Mouse (Mus musculus) G1E-ER4 (cell line): Measurements from ENCODE around the gene Uqcrc2. TPM values are rescaled to one million over a fixed set of nuclear protein-coding genes. Genes with fewer than 3 reads are reported as not detected.

ENCODE experiments used
- GATA1 ChIP-seq: IDR thresholded peaks from one replicate; pipeline ENCODE4 v1.8.0; 2012; ENCODE audit warnings: low read length, inconsistent platforms
- polyA plus RNA-seq: library from polyadenylated mRNA; stranded (reverse); fragments of >175 nt; gene quantifications from 2 replicates; pipeline ENCODE4 v1.2.3, GENCODE M21; 2012

The Uqcrc2 gene
- polyA plus RNA-seq, 1 experiment: 10.0 TPM

DNA sequence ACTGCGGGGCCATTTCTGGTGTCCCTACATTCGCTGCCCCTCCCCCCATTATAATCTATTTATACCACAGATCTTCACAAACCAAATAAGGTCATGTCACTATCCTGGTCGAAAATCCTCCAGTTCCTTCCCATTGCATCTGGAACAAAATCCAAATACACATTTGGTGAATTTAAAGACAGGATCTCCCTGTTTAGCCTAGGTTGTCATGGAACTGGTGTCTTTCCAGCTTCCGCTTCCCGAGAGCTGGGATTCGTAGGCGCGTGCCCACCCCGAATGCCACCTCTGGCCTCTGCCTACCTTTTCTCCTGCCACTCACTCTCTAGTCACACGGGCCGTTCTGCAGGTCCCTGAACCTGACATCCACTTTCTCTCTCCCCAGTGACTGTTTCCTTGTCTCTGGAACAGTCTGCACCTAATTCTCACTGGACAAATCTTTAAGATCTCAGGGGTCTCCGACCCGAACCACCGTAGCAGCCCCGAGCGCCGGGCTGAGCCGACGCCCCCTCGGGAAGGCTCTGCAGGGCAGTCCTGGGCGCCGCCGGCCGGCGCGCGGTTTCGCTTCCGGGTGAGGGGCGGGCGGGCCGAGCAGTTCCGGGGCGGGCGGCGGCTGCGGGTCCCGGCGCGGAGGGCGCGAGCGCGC is 42.1 kb downstream of the Uqcrc2 start, which contains the start of gene Mosmo:
Gene Mosmo, plus strand, starts transcription at position 618 of the 643 bp plus-strand sequence.
- TF ChIP-seq GATA1: no peak

DNA sequence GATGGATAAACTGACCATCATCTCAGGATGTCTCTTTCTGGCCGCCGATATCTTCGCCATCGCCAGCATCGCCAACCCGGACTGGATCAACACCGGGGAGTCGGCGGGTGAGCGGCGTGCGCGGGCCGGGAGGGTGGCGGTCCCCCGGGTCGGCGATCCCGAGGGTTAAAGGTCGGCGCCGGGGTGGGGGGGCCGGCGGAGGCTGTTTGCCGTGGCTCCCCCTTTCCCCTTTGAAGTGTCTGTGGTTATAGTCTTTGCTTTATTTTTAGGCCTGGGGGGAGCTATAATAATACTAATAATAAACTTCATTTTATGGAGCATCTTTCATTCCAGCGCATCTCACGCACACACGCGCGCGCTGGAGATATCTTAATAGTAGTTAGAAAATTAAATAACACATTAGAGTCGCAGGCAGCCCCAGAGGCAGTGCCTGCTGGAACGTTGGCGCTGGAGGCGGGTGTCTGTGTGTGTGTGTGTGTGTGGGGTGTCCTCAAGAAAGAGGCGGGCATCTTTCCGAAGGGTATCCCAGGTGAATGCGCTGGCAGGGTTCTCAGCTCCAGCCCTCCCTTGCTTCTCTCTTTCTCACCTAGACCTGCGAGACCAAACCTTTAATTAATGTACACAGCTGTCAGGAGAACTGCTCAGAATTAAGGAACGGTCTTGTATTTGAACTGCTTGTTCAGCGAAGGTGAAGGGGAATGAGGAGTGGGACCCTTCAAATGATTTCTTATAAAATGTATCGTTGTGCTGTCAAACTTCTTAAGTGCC is 43.0 kb downstream of the Uqcrc2 start:
- no peak for TF ChIP-seq GATA1

DNA sequence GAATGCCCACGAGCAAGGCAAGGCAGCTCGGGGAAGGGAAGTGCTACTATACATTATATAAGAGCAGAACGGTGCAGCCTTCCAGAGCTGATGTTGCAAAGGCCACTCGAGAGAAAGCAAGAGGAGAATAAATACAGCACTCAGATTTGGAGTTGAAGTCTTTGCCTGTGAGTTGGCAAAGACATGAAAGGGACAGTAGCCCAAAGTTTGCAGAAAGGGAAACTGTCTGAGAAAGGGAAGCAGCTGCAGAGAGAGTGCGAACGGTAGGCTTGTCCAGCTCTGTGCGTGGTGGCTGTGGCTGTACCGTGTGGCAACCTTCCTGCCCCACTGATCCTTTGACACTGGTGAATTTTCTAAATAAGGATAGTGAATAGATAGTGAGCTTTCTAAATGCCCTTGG is 44.0 kb downstream of the Uqcrc2 start:
- TF ChIP-seq GATA1: no peak

DNA sequence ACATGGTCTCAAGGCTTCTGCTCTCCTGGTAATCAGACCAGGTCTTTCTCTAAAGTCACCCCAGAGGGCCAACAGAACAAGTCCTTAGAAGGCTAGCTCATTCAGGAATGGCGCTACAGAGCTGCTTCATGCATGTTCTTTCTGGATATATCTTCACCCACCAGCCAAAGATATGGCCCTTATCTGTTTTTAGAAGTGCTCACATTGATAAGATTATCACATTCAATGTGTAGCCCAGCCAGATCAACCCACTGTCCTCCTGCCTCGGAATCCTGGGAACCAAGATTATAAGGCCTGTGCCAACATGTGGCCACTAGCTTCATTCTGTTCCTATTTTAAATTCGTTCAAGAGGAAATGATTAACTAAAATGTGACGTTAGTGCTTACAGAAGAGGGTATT is 47.0 kb downstream of the Uqcrc2 start:
- peak; percentile 64 for TF ChIP-seq GATA1

DNA sequence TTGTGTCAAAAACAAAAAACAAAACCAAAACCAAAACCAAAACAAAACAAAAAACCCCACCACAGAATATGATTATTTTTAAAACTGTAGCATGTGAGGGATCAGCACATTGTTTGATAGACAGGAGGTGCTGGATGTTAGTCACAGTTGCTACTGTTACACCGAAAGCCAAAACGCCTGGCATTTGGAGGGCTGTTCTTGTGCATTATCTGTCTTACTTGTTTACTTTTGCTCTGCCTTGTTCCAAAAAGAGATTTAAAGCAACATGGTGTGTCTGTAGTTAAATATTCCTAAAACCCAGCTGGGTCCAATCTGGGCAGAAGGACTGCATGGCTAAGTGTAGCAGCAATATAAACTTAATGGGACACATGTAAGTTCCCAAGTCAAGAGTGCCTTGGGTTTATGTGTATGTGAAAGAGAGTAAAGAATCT is 49.8 kb downstream of the Uqcrc2 start:
- no peak for TF ChIP-seq GATA1

DNA sequence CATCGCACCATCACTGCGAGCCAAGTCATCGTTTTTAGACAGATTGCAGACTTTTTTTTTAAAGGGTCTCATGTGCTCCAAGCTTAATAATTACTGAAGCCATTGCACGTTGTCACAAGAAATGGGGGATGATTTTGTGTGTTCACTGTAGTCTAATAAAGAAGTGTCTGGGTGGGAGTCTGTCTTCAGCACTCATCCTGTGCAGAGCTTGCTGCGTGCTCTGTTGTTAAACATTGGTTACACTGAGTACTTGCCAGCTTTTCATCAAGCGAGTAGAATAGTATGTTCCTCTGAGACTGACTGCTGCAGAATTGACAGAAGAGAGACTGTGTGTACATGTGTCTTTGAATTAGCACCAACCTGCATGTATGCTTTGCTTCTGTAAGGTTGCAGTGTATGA is 50.3 kb downstream of the Uqcrc2 start:
- TF ChIP-seq GATA1: no peak

DNA sequence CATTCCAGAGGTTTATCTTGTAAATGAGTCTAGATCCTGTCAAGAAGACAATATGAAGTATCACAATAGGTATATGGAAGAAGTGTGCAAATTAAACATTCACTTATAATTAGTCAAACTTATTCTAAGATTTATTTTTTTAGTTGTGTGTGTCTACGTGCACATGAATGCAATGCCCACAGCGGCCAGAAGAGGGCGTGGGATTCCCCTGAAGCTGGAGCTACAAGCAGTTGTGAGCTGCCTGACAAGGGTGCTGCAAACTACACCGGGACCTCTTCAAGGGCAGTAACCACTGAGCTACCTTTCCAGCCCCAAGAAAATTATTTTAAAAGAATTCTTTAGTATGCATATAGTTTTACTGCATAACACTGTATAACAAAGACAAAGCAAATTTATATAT is 55.7 kb downstream of the Uqcrc2 start:
- TF ChIP-seq GATA1: no peak

DNA sequence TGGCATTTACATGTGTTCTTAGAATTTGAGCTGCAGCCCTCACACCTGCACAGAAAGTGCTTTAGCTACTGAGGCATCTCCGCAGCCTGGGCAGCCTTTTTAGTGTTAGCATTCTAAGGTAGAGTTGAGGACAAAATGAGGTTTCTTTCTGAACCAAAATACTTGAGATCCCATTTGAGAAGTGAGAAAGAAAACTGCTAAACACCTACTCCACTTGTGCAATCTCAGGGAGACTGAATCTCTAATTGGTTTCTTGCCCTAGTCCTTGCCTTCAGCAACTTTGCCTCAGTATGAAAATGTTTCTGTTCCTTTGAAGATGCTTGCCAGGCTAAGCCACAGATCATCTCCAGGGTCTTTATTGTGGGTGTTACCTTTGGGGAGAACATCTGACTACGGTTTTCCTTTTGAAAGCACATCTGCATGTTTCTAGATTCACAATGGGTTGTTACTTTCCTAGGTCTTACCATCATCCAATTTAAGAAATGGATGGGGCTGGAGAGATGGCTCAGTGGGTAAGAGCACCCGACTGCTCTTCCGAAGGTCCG is 58.9 kb downstream of the Uqcrc2 start:
- TF ChIP-seq GATA1: no peak

DNA sequence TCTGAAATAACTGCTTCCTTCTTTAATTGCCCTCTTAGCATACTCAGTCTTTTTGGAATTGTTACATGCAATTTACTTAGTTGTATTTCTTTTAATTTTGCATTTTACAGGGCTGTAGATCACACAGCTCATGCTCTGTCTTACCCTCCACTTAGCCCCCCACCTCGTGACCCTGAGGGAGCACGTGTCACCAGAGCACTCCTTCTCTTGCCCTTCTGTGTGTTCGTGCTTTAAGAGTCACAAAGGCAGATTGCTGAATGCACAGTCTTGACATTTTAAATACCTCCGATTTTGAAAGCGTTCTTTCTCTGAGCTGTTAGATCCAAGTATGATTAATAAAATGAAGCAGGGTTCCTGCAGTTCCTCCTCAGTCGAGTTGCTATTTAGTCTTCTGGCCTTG is 60.2 kb downstream of the Uqcrc2 start:
- no peak for TF ChIP-seq GATA1

DNA sequence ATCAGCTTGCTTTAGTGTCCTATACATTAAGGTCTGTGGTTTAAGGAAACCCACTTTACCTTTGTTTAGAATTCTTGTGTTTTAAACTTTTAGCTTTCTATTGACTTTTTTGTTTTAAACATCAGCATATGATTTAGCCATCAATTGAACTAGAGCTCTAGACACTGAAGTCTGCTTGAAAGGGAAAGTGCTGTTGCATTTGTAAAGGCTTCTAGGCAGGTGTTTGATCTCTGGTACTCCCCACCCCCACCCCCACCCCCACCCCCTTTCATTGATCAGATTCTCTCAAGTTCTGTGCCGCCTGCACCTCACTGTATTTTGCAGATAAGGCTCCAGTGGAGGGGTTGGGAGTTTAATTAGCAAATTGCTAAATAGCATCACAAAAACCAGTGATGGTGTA is 60.7 kb downstream of the Uqcrc2 start:
- TF ChIP-seq GATA1: no peak

DNA sequence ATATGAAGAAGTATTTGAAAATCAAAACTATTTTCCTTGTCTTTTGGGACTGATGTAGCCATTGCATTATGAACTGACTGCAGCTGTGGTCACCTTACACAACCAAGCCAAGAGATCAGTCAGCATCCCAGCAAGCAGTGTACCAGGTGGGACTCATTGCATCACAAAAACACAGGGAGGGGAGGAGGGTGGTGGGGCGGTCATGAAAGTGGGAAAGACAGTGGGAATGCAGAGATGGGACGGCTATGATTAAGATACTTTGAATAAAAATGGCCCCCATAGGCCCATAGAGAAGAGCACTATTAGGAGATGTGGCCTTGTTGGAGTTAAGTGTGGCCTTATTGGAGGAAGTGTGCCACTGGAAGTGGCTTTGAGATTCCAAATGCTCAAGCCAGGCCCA is 61.4 kb downstream of the Uqcrc2 start:
- no peak for TF ChIP-seq GATA1

DNA sequence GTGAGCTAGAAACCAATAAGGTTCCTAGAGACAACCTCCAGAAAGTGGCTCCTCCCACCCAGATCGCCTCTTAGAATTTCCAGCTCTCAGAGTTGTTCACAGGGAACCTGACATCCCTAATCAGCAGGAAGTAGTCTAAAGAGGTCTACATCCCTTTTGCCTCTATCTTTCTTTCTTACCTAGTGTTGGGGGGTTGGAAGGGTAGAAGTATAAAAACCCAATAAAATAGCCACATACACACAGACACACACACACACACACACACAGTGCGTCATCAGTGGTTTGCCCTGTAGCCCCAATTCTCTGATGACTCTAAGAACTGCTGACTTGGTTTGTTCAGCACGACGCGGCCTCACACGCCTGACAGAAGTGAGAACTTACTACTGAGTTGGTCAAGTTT is 64.6 kb downstream of the Uqcrc2 start:
- no peak for TF ChIP-seq GATA1

DNA sequence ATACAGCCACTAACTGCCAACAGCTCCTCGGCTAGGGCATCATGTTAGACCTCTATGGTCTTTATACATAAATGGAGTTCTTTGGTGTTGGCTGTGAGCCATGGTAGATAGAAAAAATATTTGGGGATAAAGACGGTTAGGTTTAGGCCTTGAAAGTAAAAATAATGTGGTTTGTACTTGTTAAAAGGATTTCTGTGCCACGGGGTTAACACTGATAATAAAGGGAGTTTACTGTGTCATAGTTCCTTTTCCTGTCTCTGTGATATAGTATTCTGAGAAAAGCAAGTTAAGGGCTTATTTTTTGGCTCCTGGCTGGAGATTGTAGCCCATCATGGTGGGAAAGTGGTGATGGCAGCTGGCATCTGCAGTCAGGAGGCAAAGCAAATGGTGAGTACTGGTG is 68.9 kb downstream of the Uqcrc2 start:
- TF ChIP-seq GATA1: no peak

Other genes starting within 250 kb of the Uqcrc2 start
- gene Abca16, start 225.5 kb upstream of the Uqcrc2 start, polyA plus RNA-seq: not detected in 2 replicates
- not detected in 2 replicates for gene Pdzd9, start 35.2 kb downstream of the Uqcrc2 start, polyA plus RNA-seq
- gene Mosmo, start 42.4 kb downstream of the Uqcrc2 start, polyA plus RNA-seq: 34.5 and 46.2 TPM in 2 replicates
- not detected in 2 replicates for gene Vwa3a, start 104.1 kb downstream of the Uqcrc2 start, polyA plus RNA-seq
- gene Gm5737, start 177.2 kb downstream of the Uqcrc2 start, polyA plus RNA-seq: not detected in 2 replicates
- 96.0 and 102 TPM in 2 replicates for gene Eef2k, start 207.7 kb downstream of the Uqcrc2 start, polyA plus RNA-seq